Mouse (Mus musculus): ENCODE results near the gene Ddx39b. TPM values are rescaled to one million over a fixed set of nuclear protein-coding genes. Genes with fewer than 3 reads are reported as not detected.

Ddx39b gene
- polyA plus RNA-seq, 1 experiment from 2014 or later, result 432 TPM

DNA sequence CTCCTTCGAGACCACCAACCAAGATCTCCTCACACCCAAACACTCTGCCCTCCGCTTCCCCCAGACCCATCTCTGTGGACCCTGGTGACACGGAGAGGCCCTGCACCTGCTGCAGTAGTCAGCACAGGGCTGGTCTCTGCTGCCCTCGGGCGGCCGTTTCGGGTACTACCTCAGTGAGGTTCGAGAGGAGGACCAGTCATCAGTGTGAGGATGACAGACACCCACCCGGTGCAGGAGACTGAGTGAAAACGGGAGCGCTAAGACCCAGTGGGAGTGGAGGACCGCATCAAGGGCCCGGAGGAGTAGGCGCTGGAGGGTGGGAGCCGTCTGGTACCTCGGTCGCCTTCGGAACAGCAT lies 5.2 kb upstream of the Ddx39b start:
- peaks cover 27% of the 10 kb centered on the region for H3K4me1 ChIP-seq (replicated peaks; ENCODE audit: control insufficient read depth, insufficient read depth, low read length)

DNA sequence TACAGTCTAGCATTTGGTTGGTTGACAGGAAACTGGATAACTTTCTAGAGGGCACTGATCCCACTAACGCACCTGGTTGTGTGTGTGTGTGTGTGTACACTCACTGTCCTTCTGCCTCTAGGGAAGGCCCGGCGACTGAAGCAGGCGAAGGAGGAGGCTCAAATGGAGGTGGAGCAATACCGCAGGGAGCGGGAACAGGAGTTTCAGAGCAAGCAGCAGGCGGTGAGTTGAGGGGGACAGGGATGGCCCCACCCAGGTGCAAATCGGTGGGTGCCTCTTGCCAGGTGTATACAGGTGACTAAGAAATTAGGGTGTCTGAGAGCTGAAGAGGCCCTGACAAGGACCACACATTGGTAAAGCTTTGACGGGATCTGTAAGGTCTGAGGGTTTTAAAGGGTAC lies 4.5 kb upstream of the Ddx39b start:
- peaks cover 24% of the 10 kb centered on the region for H3K4me1 ChIP-seq (replicated peaks; ENCODE audit: control insufficient read depth, insufficient read depth, low read length)
- H3K9me3 ChIP-seq (ENCODE audit: control insufficient read depth, low read length), result no peaks in the 10 kb centered on the region
- DNase-seq (ENCODE audit: low spot score) (no peak), ATAC-seq (replicated peaks; ENCODE audit: low FRiP score) (no peak)
- no peaks in the 10 kb centered on the region for H3K27me3 ChIP-seq (replicated peaks; ENCODE audit: control insufficient read depth, insufficient read depth, low read length)
- H3K36me3 ChIP-seq (ENCODE audit: control insufficient read depth, insufficient read depth, low read length), result peaks cover 6% of the 10 kb centered on the region; the same call in 1 of the 2 replicates
- no peak overlapping the region for H3K27ac ChIP-seq (ENCODE audit: low read depth, low read length)
- H3K9ac ChIP-seq (ENCODE audit: low read depth, low read length), result no peak overlapping the region
- WGBS, result 81% methylated on average over 9 of the region's 9 CpGs
- no peak overlapping the region for H3K4me2 ChIP-seq
- H3K4me3 ChIP-seq (ENCODE audit: low read depth, low read length), result no peak overlapping the region

More for the DNA sequence above, 5.2 kb upstream of the Ddx39b start:
- Histone ChIP-seq H3K27me3 (replicated peaks; ENCODE audit: control insufficient read depth, insufficient read depth, low read length) (no peaks in the 10 kb centered on the region), H3K36me3 (ENCODE audit: control insufficient read depth, insufficient read depth, low read length) (peaks cover 6% of the 10 kb centered on the region; the same call in 1 of the 2 replicates), H3K9me3 (ENCODE audit: control insufficient read depth, low read length) (no peaks in the 10 kb centered on the region), H3K4me2 (peak overlapping the region; percentile 79), H3K27ac (ENCODE audit: low read depth, low read length) (peak overlapping the region; percentile 95; the same call in 1 of the 2 replicates), H3K9ac (ENCODE audit: low read depth, low read length) (peak overlapping the region; percentile 88), H3K4me3 (ENCODE audit: low read depth, low read length) (peak overlapping the region; percentile 71)
- peak; percentile 69 for ATAC-seq (replicated peaks; ENCODE audit: low FRiP score)
- DNase-seq (ENCODE audit: low spot score), result peak; percentile 99
- WGBS, result under 1% methylated on average over 18 of the region's 18 CpGs

DNA sequence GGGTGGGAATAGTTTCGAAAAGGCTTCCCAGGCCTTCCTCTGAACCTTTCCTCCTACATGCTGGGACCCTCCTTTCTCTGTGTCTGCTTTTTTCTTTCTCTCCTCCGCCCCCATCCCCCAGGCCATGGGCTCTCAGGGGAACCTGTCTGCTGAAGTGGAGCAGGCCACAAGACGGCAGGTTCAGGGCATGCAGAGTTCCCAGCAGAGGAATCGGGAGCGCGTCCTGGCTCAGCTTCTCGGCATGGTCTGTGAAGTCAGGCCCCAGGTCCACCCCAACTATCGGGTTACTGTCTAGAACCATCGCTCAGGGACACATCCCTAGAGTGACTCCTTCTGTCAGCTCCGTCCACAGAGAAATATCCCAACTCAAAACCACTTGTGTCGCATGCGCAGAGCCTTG lies 4.0 kb upstream of the Ddx39b start:
- Histone ChIP-seq H3K4me1 (replicated peaks; ENCODE audit: control insufficient read depth, insufficient read depth, low read length) (peaks cover 21% of the 10 kb centered on the region), H3K4me3 (ENCODE audit: low read depth, low read length) (no peak overlapping the region), H3K9ac (ENCODE audit: low read depth, low read length) (no peak overlapping the region), H3K36me3 (ENCODE audit: control insufficient read depth, insufficient read depth, low read length) (peaks cover 6% of the 10 kb centered on the region; the same call in 1 of the 2 replicates), H3K4me2 (no peak overlapping the region), H3K9me3 (ENCODE audit: control insufficient read depth, low read length) (no peaks in the 10 kb centered on the region), H3K27ac (ENCODE audit: low read depth, low read length) (no peak overlapping the region), H3K27me3 (replicated peaks; ENCODE audit: control insufficient read depth, insufficient read depth, low read length) (no peaks in the 10 kb centered on the region)
- ATAC-seq (replicated peaks; ENCODE audit: low FRiP score) (no peak), DNase-seq (ENCODE audit: low spot score) (no peak)
- 91% methylated on average over 12 of the region's 12 CpGs for WGBS

DNA sequence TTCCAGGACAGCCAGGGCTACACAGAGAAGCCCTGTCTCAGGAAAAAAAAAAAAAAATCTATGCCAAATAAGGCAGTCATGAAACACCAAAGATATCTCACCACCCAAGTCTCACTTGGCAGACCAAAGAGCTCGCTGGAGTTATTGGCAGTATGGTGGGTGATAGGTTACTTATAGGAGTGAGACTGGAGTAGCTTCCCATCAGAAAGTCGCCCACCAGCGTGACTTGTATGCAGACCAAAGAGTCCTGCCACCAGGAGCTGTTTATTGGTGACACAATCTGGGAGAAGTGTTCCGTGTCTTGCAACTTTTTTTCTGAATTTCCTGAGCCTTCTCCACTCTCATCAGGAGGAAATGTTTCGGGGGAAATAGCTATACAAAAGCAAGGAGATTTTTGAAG lies 1.8 kb upstream of the Ddx39b start:
- no peak overlapping the region for H3K27ac ChIP-seq (ENCODE audit: low read depth, low read length)
- no peak for ATAC-seq (replicated peaks; ENCODE audit: low FRiP score)

DNA sequence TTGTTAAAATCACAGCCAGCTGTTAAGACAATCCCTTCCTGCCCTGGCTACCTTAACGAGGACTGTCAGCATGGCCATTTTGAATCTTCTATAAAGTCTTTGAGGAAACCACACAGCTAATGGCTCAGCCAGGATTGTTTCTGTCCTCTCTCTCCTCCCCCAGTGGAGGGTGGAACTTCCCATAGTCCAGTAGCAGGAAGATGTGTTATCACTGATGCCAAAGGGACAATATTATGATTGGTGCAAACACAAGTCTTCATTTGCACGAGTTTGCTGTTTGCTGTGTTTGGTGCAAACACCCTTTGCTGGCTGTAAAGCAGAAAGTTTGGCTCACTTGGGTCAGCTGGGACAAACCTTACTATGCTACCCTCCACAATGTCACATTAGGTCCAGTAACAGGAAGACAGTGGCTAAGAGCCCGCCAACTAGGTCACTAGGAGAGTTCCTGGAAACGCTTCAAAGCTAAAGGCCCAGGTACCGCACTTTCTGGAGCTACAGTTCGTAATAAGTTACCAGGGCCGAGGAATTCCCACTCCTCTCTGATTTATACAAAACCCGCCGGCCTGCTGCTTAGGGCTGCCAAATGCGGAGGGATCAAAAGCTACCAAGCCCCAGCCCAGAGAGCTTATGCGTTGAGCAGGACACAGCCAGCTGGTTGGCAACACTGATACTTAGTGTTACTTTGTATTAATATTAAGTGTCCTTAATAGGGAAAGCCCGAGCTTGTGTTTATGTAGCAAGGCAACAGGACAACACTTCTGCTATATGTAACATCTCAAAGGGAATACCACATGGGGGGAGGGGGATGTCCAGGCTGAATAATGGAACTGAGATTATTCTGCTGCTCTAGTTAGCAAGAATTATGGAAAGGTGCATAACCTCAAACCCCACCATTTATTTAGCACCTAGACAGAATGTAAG lies 902 bp upstream of the Ddx39b start:
- Histone ChIP-seq H3K9me3 (ENCODE audit: control insufficient read depth, low read length) (no peaks in the 10 kb centered on the region), H3K4me2 (peak overlapping the region; percentile 83), H3K4me3 (ENCODE audit: low read depth, low read length) (peak overlapping the region; percentile 94), H3K4me1 (replicated peaks; ENCODE audit: control insufficient read depth, insufficient read depth, low read length) (peaks cover 34% of the 10 kb centered on the region), H3K36me3 (ENCODE audit: control insufficient read depth, insufficient read depth, low read length) (peaks cover 20% of the 10 kb centered on the region), H3K9ac (ENCODE audit: low read depth, low read length) (peak overlapping the region; percentile 59), H3K27me3 (replicated peaks; ENCODE audit: control insufficient read depth, insufficient read depth, low read length) (no peaks in the 10 kb centered on the region), H3K27ac (ENCODE audit: low read depth, low read length) (peak overlapping the region; percentile 98)
- no peak for DNase-seq (ENCODE audit: low spot score)
- WGBS, result 34% methylated on average over 12 of the region's 12 CpGs
- no peak for ATAC-seq (replicated peaks; ENCODE audit: low FRiP score)

More for the DNA sequence above, 1.8 kb upstream of the Ddx39b start:
- no peaks in the 10 kb centered on the region for H3K27me3 ChIP-seq (replicated peaks; ENCODE audit: control insufficient read depth, insufficient read depth, low read length)
- no peak overlapping the region; the same call in 1 of the 2 replicates for H3K4me2 ChIP-seq
- H3K9ac ChIP-seq (ENCODE audit: low read depth, low read length), result no peak overlapping the region
- no peak for DNase-seq (ENCODE audit: low spot score)
- no peak overlapping the region for H3K4me3 ChIP-seq (ENCODE audit: low read depth, low read length)
- peaks cover 12% of the 10 kb centered on the region for H3K36me3 ChIP-seq (ENCODE audit: control insufficient read depth, insufficient read depth, low read length)
- H3K4me1 ChIP-seq (replicated peaks; ENCODE audit: control insufficient read depth, insufficient read depth, low read length), result peaks cover 27% of the 10 kb centered on the region
- H3K9me3 ChIP-seq (ENCODE audit: control insufficient read depth, low read length), result no peaks in the 10 kb centered on the region
- WGBS, result 76% methylated on average over 5 of the region's 5 CpGs

DNA sequence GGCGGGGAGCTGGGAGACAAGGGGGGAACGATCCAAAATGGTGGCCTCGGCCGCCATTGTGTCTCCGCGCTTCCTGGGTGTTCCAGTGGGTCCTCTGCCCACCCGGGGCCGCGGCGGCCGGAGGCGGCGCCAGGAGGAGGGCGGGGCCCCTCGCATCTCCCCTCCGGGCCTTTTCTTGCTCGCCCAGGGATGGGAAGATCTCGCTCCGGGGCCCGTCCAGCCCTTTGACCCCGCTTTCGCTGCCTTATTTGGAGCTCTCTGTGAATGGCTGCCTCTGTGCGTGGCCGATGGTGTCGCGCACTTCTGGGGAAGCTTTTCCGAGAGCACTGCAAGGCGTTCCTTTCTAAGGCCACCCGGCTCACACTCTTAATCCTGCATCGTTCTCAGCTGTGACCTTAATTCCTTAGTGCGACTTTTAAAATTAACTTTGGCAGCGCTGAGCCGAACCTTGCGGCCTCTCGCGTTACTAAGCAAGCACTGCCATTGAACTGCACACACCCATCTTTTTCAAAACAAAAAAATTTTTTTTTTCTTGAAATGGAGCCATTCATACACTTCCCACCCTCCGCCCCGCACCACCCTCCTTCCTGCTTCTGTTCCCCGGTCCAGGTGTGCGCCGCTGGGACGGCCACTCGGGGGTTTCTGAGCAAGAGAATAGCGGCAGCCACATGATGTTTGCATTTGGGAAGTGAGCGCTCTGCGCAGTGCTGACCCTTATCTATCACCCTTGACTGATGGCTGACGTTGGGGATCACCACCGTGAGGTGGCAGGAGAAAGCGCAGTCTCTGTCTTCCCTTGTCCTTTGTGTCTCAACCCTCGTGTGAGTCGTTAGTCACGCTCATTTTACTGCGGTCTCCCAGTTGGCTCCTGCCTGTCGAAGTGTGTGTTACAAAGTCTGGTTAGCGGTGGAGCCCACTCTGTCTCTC lies 732 bp downstream of the Ddx39b start:
- peak; percentile 61 for ATAC-seq (replicated peaks; ENCODE audit: low FRiP score)
- Histone ChIP-seq H3K4me1 (replicated peaks; ENCODE audit: control insufficient read depth, insufficient read depth, low read length) (peaks cover 29% of the 10 kb centered on the region), H3K4me3 (ENCODE audit: low read depth, low read length) (peak overlapping the region; percentile 94), H3K9me3 (ENCODE audit: control insufficient read depth, low read length) (no peaks in the 10 kb centered on the region), H3K4me2 (peak overlapping the region; percentile 83), H3K27ac (ENCODE audit: low read depth, low read length) (peak overlapping the region; percentile 98), H3K36me3 (ENCODE audit: control insufficient read depth, insufficient read depth, low read length) (peaks cover 36% of the 10 kb centered on the region), H3K9ac (ENCODE audit: low read depth, low read length) (peak overlapping the region; percentile 99), H3K27me3 (replicated peaks; ENCODE audit: control insufficient read depth, insufficient read depth, low read length) (no peaks in the 10 kb centered on the region)
- DNase-seq (ENCODE audit: low spot score), result peak; percentile 64
- under 1% methylated on average over 55 of the region's 55 CpGs for WGBS

DNA sequence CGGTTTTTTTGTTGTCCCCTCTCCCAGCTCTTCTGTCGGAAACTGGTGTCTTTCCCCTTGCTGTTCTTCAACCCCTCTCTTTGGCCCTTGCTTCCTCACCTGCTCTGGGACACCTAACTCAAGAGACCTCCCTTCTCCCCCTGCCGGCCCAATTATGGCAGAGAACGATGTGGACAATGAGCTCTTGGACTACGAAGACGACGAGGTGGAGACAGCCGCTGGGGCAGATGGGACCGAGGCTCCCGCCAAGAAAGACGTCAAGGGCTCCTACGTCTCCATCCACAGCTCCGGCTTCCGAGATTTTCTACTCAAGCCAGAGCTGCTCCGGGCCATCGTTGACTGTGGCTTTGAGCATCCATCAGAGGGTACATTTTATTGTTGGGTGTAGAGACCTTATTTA lies 1.5 kb downstream of the Ddx39b start:
- Histone ChIP-seq H3K9me3 (ENCODE audit: control insufficient read depth, low read length) (no peaks in the 10 kb centered on the region), H3K27ac (ENCODE audit: low read depth, low read length) (peak overlapping the region; percentile 98), H3K36me3 (ENCODE audit: control insufficient read depth, insufficient read depth, low read length) (peaks cover 43% of the 10 kb centered on the region), H3K4me1 (replicated peaks; ENCODE audit: control insufficient read depth, insufficient read depth, low read length) (peaks cover 29% of the 10 kb centered on the region), H3K4me2 (peak overlapping the region; percentile 83), H3K4me3 (ENCODE audit: low read depth, low read length) (peak overlapping the region; percentile 94), H3K9ac (ENCODE audit: low read depth, low read length) (peak overlapping the region; percentile 99), H3K27me3 (replicated peaks; ENCODE audit: control insufficient read depth, insufficient read depth, low read length) (no peaks in the 10 kb centered on the region)
- DNase-seq (ENCODE audit: low spot score) (no peak), ATAC-seq (replicated peaks; ENCODE audit: low FRiP score) (no peak)
- WGBS, result 15% methylated on average over 16 of the region's 16 CpGs

DNA sequence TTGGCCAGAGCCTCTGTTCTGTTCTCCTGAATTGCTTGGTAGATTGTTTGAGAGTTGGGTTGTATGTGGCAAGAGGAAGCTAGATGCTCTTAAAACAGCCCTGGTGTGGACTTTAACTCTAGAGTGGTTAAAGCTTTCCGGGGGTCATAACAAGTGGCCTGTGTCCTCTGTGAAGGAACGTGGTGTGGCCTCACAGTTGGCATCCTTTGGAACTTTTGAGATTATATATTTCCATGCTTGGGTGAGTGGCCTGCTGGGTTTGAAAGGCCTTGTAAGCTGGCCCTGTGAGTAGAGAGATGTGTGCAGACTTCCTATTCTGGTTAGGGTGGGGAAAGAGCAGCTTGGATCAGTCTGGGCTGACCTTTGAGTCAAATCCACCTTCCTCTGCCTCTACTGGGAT lies 3.5 kb downstream of the Ddx39b start:
- ATAC-seq (replicated peaks; ENCODE audit: low FRiP score), result no peak
- H3K9me3 ChIP-seq (ENCODE audit: control insufficient read depth, low read length), result no peaks in the 10 kb centered on the region
- no peak for DNase-seq (ENCODE audit: low spot score)
- 89% methylated on average over 2 of the region's 2 CpGs for WGBS
- no peak overlapping the region for H3K27ac ChIP-seq (ENCODE audit: low read depth, low read length)
- H3K36me3 ChIP-seq (ENCODE audit: control insufficient read depth, insufficient read depth, low read length), result peaks cover 61% of the 10 kb centered on the region
- H3K4me1 ChIP-seq (replicated peaks; ENCODE audit: control insufficient read depth, insufficient read depth, low read length), result peaks cover 29% of the 10 kb centered on the region
- peak overlapping the region; percentile 83 for H3K4me2 ChIP-seq
- H3K4me3 ChIP-seq (ENCODE audit: low read depth, low read length), result peak overlapping the region; percentile 94; the same call in 1 of the 2 replicates
- H3K27me3 ChIP-seq (replicated peaks; ENCODE audit: control insufficient read depth, insufficient read depth, low read length), result no peaks in the 10 kb centered on the region
- peak overlapping the region; percentile 99 for H3K9ac ChIP-seq (ENCODE audit: low read depth, low read length)
